Mouse (Mus musculus) stomach, postnatal 0 days (tissue): ENCODE measurements at regions not wholly inside any gene's neighbourhood (a gene's known extent, or its start where the extent isn't known, plus 50 kb on each side); places are given as distances from the start of the nearest gene placed in this dataset.

Source experiments
- ATAC-seq: fragments of 200-750 bp; cut with Nextera tagmentation; 2 replicates; pipeline ENCODE4 v1.8.0; 2017; ENCODE audit not compliant: low FRiP score, low TSS enrichment
- DNase-seq: peaks from one replicate; pipeline ENCODE4 v3.0.0-alpha.2; 2016; ENCODE audit warnings: low spot score
- H3K27ac ChIP-seq: fragments of 300-500 bp; sonication (generic); replicated peaks from 2 replicates; pipeline ENCODE4 v1.5.1; 2014; ENCODE audit warnings: mild to moderate bottlenecking, control low read depth
- H3K27me3 ChIP-seq: fragments of 300-500 bp; sonication (generic); 2 replicates; pipeline ENCODE4 v1.6.1; 2014; ENCODE audit warnings: low read length; ENCODE audit not compliant: control insufficient read depth, insufficient read depth
- H3K36me3 ChIP-seq: fragments of 300-500 bp; sonication (generic); 2 replicates; pipeline ENCODE4 v1.6.1; 2014; ENCODE audit warnings: low read length, mixed read lengths; ENCODE audit not compliant: control insufficient read depth, insufficient read depth
- H3K4me1 ChIP-seq: fragments of 300-500 bp; sonication (generic); replicated peaks from 2 replicates; pipeline ENCODE4 v1.6.1; 2014; ENCODE audit warnings: antibody characterized with exemption; ENCODE audit not compliant: control insufficient read depth, insufficient read depth
- H3K4me2 ChIP-seq: fragments of 300-500 bp; sonication (generic); replicated peaks from 2 replicates; pipeline ENCODE4 v1.6.1; 2014; ENCODE audit warnings: low read depth, mild to moderate bottlenecking, control low read depth, moderate library complexity
- H3K4me3 ChIP-seq: fragments of 300-500 bp; sonication (generic); 2 replicates; pipeline ENCODE4 v1.5.1; 2014; ENCODE audit warnings: low read depth, low read length, control low read depth
- H3K9ac ChIP-seq: fragments of 300-500 bp; sonication (generic); 2 replicates; pipeline ENCODE4 v1.6.1; 2014; ENCODE audit warnings: mild to moderate bottlenecking, low read length, control low read depth, mixed read lengths
- H3K9me3 ChIP-seq: fragments of 300-500 bp; sonication (generic); 2 replicates; pipeline ENCODE4 v1.6.1; 2016; ENCODE audit warnings: low read length; ENCODE audit not compliant: control insufficient read depth
- CTCF ChIP-seq: IDR thresholded peaks from 2 replicates; pipeline ENCODE4 v1.5.1; 2016; ENCODE audit warnings: antibody characterized with exemption, low read depth, mild to moderate bottlenecking, moderate library complexity
- EP300 ChIP-seq: optimal IDR thresholded peaks from 2 replicates; pipeline ENCODE3; 2016; ENCODE audit warnings: antibody characterized with exemption
- WGBS: fragments of 180-500 bp; shearing (Covaris S2); extraction: QIAGEN DNeasy Blood & Tissue Kit; methylation state at CpG from one replicate; pipeline ENCODE4 v1.1.7; 2014; 5-methylcytosine and 5-hydroxymethylcytosine counted together

DNA sequence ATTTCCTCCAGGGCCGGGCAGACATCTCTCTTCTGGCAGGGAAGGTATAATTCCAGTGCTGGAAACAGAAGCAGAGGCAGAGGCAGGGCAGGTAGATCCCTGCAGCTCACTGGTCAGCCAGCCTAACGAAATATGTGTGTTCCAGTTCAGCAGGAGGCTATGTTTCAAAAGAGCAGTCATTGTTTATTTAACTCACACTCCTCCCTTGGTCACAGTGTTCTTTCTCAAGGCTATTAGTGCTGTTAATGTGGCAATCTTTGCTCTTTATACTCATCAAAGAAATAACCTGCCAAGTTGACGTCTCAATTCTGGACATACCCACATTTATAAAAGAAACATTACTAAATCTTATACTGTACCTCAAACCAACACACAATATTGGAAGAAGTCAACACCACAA lies 253.3 kb upstream of the Adgrl3 start:
- Histone ChIP-seq H3K9me3 (no peaks in the 10 kb centered on the region), H3K27me3 (no peaks in the 10 kb centered on the region), H3K27ac (no peak overlapping the region), H3K9ac (no peak overlapping the region), H3K36me3 (no peaks in the 10 kb centered on the region), H3K4me2 (no peak overlapping the region), H3K4me1 (no peaks in the 10 kb centered on the region), H3K4me3 (no peak overlapping the region)
- 49% methylated on average over 3 of the region's 3 CpGs for WGBS
- TF ChIP-seq EP300, result no peak
- TF ChIP-seq CTCF, result no peak
- no peak for ATAC-seq
- DNase-seq, result no peak

GRCm38 (mm10) chr5:80783892-80784291 lies 236.0 kb upstream of the Adgrl3 start:
- H3K9ac ChIP-seq, result no peak overlapping the region
- 84% methylated on average over 4 of the region's 4 CpGs for WGBS
- TF ChIP-seq CTCF (no peak), EP300 (no peak)
- H3K27me3 ChIP-seq, result no peaks in the 10 kb centered on the region
- no peaks in the 10 kb centered on the region for H3K9me3 ChIP-seq
- H3K36me3 ChIP-seq, result no peaks in the 10 kb centered on the region
- no peak overlapping the region for H3K27ac ChIP-seq
- no peak overlapping the region for H3K4me2 ChIP-seq
- no peak overlapping the region for H3K4me3 ChIP-seq
- no peaks in the 10 kb centered on the region for H3K4me1 ChIP-seq
- DNase-seq, result no peak
- ATAC-seq, result no peak

GRCm38 (mm10) chr5:80784746-80785145 lies 235.2 kb upstream of the Adgrl3 start:
- H3K4me3 ChIP-seq, result no peak overlapping the region
- TF ChIP-seq EP300, result no peak
- TF ChIP-seq CTCF, result no peak
- no peaks in the 10 kb centered on the region for H3K4me1 ChIP-seq
- no peaks in the 10 kb centered on the region for H3K36me3 ChIP-seq
- DNase-seq (no peak), ATAC-seq (no peak)
- no peak overlapping the region for H3K4me2 ChIP-seq
- H3K9ac ChIP-seq, result no peak overlapping the region
- H3K9me3 ChIP-seq, result no peaks in the 10 kb centered on the region
- no peaks in the 10 kb centered on the region for H3K27me3 ChIP-seq
- WGBS, result 82% methylated on average over 6 of the region's 6 CpGs
- no peak overlapping the region for H3K27ac ChIP-seq

GRCm38 (mm10) chr5:80791658-80792057 lies 228.3 kb upstream of the Adgrl3 start:
- 94% methylated on average over 1 of the region's 1 CpGs for WGBS
- TF ChIP-seq CTCF, result no peak
- TF ChIP-seq EP300, result no peak

DNA sequence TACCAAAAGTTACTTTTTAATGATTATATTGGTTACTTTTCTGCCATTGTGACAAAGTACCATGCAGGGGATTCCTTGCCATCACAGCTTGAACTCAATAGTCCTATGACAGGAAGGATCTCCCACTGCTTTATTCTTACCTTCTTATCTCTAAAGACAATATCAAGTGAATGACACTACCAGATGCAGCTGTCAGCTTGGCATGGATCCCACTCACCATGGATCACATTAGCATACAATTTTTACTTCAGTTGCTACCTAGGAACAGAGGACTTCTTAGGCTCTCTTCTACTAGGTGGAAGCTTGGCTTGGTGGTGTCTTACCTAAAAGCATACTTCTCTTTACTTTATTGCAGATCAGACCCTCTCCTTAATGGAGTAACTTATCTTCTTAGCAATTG lies 220.2 kb upstream of the Adgrl3 start:
- H3K36me3 ChIP-seq, result no peaks in the 10 kb centered on the region
- no peak overlapping the region for H3K9ac ChIP-seq
- no peaks in the 10 kb centered on the region for H3K9me3 ChIP-seq
- no peak for ATAC-seq
- no peaks in the 10 kb centered on the region for H3K27me3 ChIP-seq
- H3K4me2 ChIP-seq, result no peak overlapping the region
- H3K4me1 ChIP-seq, result no peaks in the 10 kb centered on the region
- H3K4me3 ChIP-seq, result no peak overlapping the region
- H3K27ac ChIP-seq, result no peak overlapping the region
- no peak for DNase-seq
- no peak for TF ChIP-seq EP300
- TF ChIP-seq CTCF, result no peak

More at GRCm38 (mm10) chr5:80791658-80792057, 228.3 kb upstream of the Adgrl3 start:
- Histone ChIP-seq H3K9me3 (no peaks in the 10 kb centered on the region), H3K4me2 (no peak overlapping the region), H3K27me3 (no peaks in the 10 kb centered on the region), H3K36me3 (no peaks in the 10 kb centered on the region), H3K4me1 (no peaks in the 10 kb centered on the region), H3K9ac (no peak overlapping the region), H3K4me3 (no peak overlapping the region), H3K27ac (no peak overlapping the region)
- DNase-seq (no peak), ATAC-seq (no peak)

DNA sequence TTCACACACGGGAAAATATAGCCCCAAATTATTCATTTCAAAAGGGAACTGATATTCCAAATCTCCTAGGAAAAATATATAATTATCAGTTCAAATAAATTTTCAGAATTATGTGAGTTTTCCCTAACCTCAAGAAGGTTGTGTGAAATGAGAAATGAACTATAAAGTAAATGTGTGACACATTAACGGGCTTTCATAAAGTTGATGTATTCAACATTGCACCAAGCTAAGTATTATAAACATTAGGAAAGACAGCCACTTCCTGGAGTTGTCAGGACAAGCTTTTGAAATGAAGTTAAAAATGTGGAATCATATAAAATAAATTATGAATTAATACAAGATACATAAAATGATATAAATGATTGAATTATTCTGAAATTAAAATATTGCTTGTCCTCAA lies 207.0 kb upstream of the Adgrl3 start:
- no peak overlapping the region for H3K27ac ChIP-seq
- 64% methylated on average over 2 of the region's 2 CpGs for WGBS
- no peak for TF ChIP-seq CTCF
- TF ChIP-seq EP300, result no peak

More for the DNA sequence above, 207.0 kb upstream of the Adgrl3 start:
- Histone ChIP-seq H3K4me3 (no peak overlapping the region), H3K27me3 (no peaks in the 10 kb centered on the region), H3K4me2 (no peak overlapping the region), H3K36me3 (no peaks in the 10 kb centered on the region), H3K4me1 (no peaks in the 10 kb centered on the region), H3K9me3 (no peaks in the 10 kb centered on the region), H3K9ac (no peak overlapping the region)
- DNase-seq (no peak), ATAC-seq (no peak)
